Mouse (Mus musculus): ENCODE results near the gene Slc35b4.

DNA sequence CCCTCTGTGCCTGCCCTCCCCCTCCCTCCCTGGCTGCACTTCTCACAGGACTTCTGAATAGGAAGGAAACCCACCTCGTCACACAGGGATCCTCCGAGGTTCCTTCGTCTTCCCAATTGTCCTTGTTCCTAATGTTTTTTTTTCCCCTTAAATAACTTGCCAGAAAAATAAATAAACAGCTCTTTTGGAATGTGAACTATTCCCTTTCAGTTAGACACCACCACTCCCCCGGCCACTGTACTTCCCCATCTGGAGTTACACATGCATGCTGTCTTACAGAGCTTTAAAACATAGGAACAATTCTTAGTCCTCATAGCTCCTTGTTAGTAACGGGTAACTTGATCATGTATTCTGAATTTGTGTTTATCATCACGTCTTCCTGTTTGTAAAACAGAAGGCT, 30.9 kb downstream of the Slc35b4 start:
- no peak for TF ChIP-seq CTCF (IDR thresholded peaks at IDR 0.05; ENCODE audit: low read depth)
- no peak for TF ChIP-seq EP300 (IDR thresholded peaks at IDR 0.05; ENCODE audit: low read depth)

Data from liver, embryonic 14.5 days (tissue).